In genomic region chr4:152038225-152038984, GRCm38 (mm10) we compare ENCODE assay signal across 8 mouse cellular contexts. TPM values are rescaled to one million over a fixed set of nuclear protein-coding genes. Genes with fewer than 3 reads are reported as not detected.
A peak's percentile ranks its signal among the peaks of the same experiment; 100 is the strongest.
DNase-seq lines count a peak whose midpoint lies in the region; ATAC-seq lines count a peak whose summit lies in the region.

Gene Tas1r1, minus strand, starts transcription at chr4:152038568.

- no peaks in the 10 kb centered on the region for H3K9me3 ChIP-seq in heart, embryonic 11.5 days (replicated peaks; ENCODE audit: control insufficient read depth, low read length)
- no peaks in the 10 kb centered on the region for H3K9me3 ChIP-seq in forebrain, embryonic 14.5 days (replicated peaks; ENCODE audit: control insufficient read depth, low read length)
- H3K9me3 ChIP-seq in limb, embryonic 15.5 days, result no peaks in the 10 kb centered on the region

- H3K4me2 ChIP-seq in heart, embryonic 11.5 days, result peak within 1 kb of the TSS; percentile 95
- peak within 1 kb of the TSS; percentile 84 for H3K4me2 ChIP-seq in forebrain, embryonic 14.5 days (ENCODE audit: low read length)
- H3K4me2 ChIP-seq in limb, embryonic 15.5 days, result peak within 1 kb of the TSS; percentile 88

- no peak for DNase-seq in heart, adult 9 months (ENCODE audit: low spot score in 2 of 2)
- peak; percentile 58 for DNase-seq in CD4-positive helper T cell, adult 2 months (ENCODE audit: low read depth, low spot score)
- no peak for DNase-seq in forebrain, embryonic 14.5 days (ENCODE audit: low spot score)
- DNase-seq in right cerebral cortex, adult 18-20 months, result no peak
- DNase-seq in layer of hippocampus, adult 8-10 months (ENCODE audit: low spot score in 2 of 2), result no peak
- no peak for DNase-seq in right cerebral cortex, postnatal 36 days (ENCODE audit: low spot score in 2 of 2)

- no peaks in the 10 kb centered on the region for H3K27me3 ChIP-seq in heart, embryonic 11.5 days (ENCODE audit: control insufficient read depth, insufficient read depth, low read length)
- H3K27me3 ChIP-seq in forebrain, embryonic 14.5 days (replicated peaks; ENCODE audit: control insufficient read depth, insufficient read depth, low read length), result no peaks in the 10 kb centered on the region
- H3K27me3 ChIP-seq in limb, embryonic 15.5 days, result no peaks in the 10 kb centered on the region

- H3K27ac ChIP-seq in heart, embryonic 11.5 days (ENCODE audit: low read depth, low read length), result no peak within 1 kb of the TSS
- H3K27ac ChIP-seq in forebrain, embryonic 14.5 days (ENCODE audit: low read depth, low read length), result no peak within 1 kb of the TSS
- peak within 1 kb of the TSS; percentile 43 for H3K27ac ChIP-seq in limb, embryonic 15.5 days

- peak within 1 kb of the TSS; percentile 100 for H3K4me3 ChIP-seq in heart, embryonic 11.5 days (ENCODE audit: low read depth, low read length)
- peak within 1 kb of the TSS; percentile 99 for H3K4me3 ChIP-seq in forebrain, embryonic 14.5 days (ENCODE audit: low read depth, low read length)
- H3K4me3 ChIP-seq in limb, embryonic 15.5 days, result peak within 1 kb of the TSS; percentile 100

- H3K36me3 ChIP-seq in heart, embryonic 11.5 days (ENCODE audit: control insufficient read depth, insufficient read depth, low read length), result peaks cover 19% of the 10 kb centered on the region
- peaks cover 25% of the 10 kb centered on the region for H3K36me3 ChIP-seq in forebrain, embryonic 14.5 days (ENCODE audit: control insufficient read depth, insufficient read depth, low read length)
- peaks cover 25% of the 10 kb centered on the region for H3K36me3 ChIP-seq in limb, embryonic 15.5 days

- WGBS in heart, embryonic 11.5 days (ENCODE audit: insufficient replicate concordance), result 48% methylated on average over 10 of the region's 10 CpGs
- 47% methylated on average over 10 of the region's 10 CpGs for WGBS in forebrain, embryonic 14.5 days
- WGBS in limb, embryonic 15.5 days, result 36% methylated on average over 10 of the region's 10 CpGs

- H3K4me1 ChIP-seq in heart, embryonic 11.5 days (ENCODE audit: control insufficient read depth, insufficient read depth, low read length), result peaks cover 7% of the 10 kb centered on the region
- H3K4me1 ChIP-seq in forebrain, embryonic 14.5 days (ENCODE audit: control insufficient read depth, insufficient read depth, low read length), result peaks cover 7% of the 10 kb centered on the region
- H3K4me1 ChIP-seq in limb, embryonic 15.5 days, result peaks cover 21% of the 10 kb centered on the region

- H3K9ac ChIP-seq in heart, embryonic 11.5 days (ENCODE audit: low read depth, low read length), result peak within 1 kb of the TSS; percentile 87
- H3K9ac ChIP-seq in forebrain, embryonic 14.5 days (ENCODE audit: low read length), result peak within 1 kb of the TSS; percentile 91
- peak within 1 kb of the TSS; percentile 96 for H3K9ac ChIP-seq in limb, embryonic 15.5 days

- no peak for ATAC-seq in heart, embryonic 11.5 days (replicated peaks; ENCODE audit: insufficient number of reproducible peaks, low FRiP score, low TSS enrichment)
- ATAC-seq in forebrain, embryonic 14.5 days, result 0 out of 2 replicates have a peak, but pooled peaks have one; percentile 8
- peak; percentile 25; the same call in 1 of the 2 replicates for ATAC-seq in limb, embryonic 15.5 days (ENCODE audit: insufficient number of reproducible peaks, low FRiP score, low TSS enrichment, low read depth)

RNA-seq across cellular contexts. Expression of gene Tas1r1, which starts in this region (rescaled TPM):
- polyA plus RNA-seq in heart, embryonic 11.5 days (2014; fragmentation: Nextera tagmentation; extraction: Ambion mirVana), result 0.14 and 0.16 TPM in 2 replicates
- polyA plus RNA-seq in forebrain, embryonic 14.5 days (2014; fragmentation: Nextera tagmentation; extraction: Ambion mirVana), result 0.32 and 0.70 TPM in 2 replicates
- 0.81 and 1.7 TPM in 2 replicates for polyA plus RNA-seq in limb, embryonic 15.5 days (2015; fragmentation: Nextera tagmentation; extraction: Ambion mirVana)
- 1 to 10 TPM in 1 of 4 experiments, under 1 TPM in 3; 0.72 to 1.1 (median 0.77) TPM for total RNA-seq in layer of hippocampus, adult 8-10 months (2022)

Comparison
In these comparisons a context has a peak if more than half of its experiments do, and no peak if none do; other contexts are left out.
1. Peak in ATAC-seq, H3K4me3 ChIP-seq, H3K9ac ChIP-seq and H3K4me2 ChIP-seq in forebrain, embryonic 14.5 days; RNA of the gene not detected or under 1 TPM.